Mouse (Mus musculus) embryonic fibroblast, embryonic 13.5 days (primary cell): ENCODE results near the gene Cacna1b.

ENCODE experiments used
- CTCF ChIP-seq: IDR thresholded peaks from 2 replicates; pipeline ENCODE4 v1.5.1; 2011; ENCODE audit warnings: mild to moderate bottlenecking, control low read depth, low read length, moderate library complexity, borderline replicate concordance; ENCODE audit not compliant: insufficient read depth
- POLR2A ChIP-seq: IDR thresholded peaks from 2 replicates; pipeline ENCODE4 v1.6.1; 2011; ENCODE audit warnings: low read depth, mild to moderate bottlenecking, control low read depth, low read length, moderate library complexity

DNA sequence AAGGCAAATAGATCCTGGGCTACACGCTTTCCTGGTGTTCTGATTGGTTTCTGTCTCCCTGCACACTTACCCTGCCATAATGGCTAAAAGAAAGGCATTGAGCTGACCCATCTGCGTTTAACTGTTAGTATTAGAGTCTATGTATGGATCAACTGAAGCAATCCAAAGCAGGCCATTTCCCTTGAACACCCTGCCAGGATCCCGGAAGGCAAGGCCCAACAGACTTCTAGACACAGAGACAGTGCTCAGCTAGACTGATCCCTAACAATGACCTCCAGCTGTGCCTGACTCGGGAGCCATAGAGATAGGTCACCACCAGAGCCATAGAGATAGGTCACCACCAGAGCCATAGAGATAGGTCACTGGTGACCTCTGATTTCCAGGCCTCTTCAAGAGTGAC, 84.8 kb downstream of the Cacna1b start:
- TF ChIP-seq CTCF: no peak
- TF ChIP-seq POLR2A: no peak
